Comparison of ENCODE assay signal across 12 mouse cellular contexts in genomic region chr3:21991681-21992152, GRCm38 (mm10).
DNase-seq lines count a peak whose midpoint lies in the region; ATAC-seq and TF ChIP-seq lines count a peak whose summit lies in the region.
"Had no signal": no experiment of that assay in that cellular context is flagged by ENCODE, and none has a peak within 500 bp of the region (broad histone marks: within the 10 kb centered on the region; RNA-seq: fewer than 3 reads in every experiment).

No protein-coding gene starts in this region.

- H3K27ac ChIP-seq in bone marrow, adult 2 months (ENCODE audit: control insufficient read depth, insufficient read depth, low read depth, low read length, poor library complexity) = peak overlapping the region; percentile 87
- no peak overlapping the region for H3K27ac ChIP-seq in kidney, embryonic 15.5 days
- H3K27ac ChIP-seq: neural tube, embryonic 15.5 days had no signal

- TF ChIP-seq CTCF in bone marrow, adult 2 months (IDR thresholded peaks at IDR 0.05; ENCODE audit: control insufficient read depth, insufficient read depth, low read length) = no peak

- no peak for ATAC-seq in kidney, embryonic 15.5 days (replicated peaks; ENCODE audit: low FRiP score)

- H3K4me2 ChIP-seq in kidney, embryonic 15.5 days = no peak overlapping the region
- H3K4me2 ChIP-seq: lung, embryonic 14.5 days; neural tube, embryonic 15.5 days had no signal

- no peaks in the 10 kb centered on the region for H3K36me3 ChIP-seq in kidney, embryonic 15.5 days
- H3K36me3 ChIP-seq: neural tube, embryonic 15.5 days had no signal

- no peak overlapping the region for H3K9ac ChIP-seq in kidney, embryonic 15.5 days
- H3K9ac ChIP-seq: lung, embryonic 14.5 days; neural tube, embryonic 15.5 days had no signal

- no peaks in the 10 kb centered on the region for H3K27me3 ChIP-seq in kidney, embryonic 15.5 days
- H3K27me3 ChIP-seq: neural tube, embryonic 15.5 days had no signal

- peak overlapping the region; percentile 26 for H3K4me3 ChIP-seq in bone marrow, adult 2 months (replicated peaks; ENCODE audit: control insufficient read depth, low read depth, low read length)
- no peak overlapping the region for H3K4me3 ChIP-seq in kidney, embryonic 15.5 days (replicated peaks)
- H3K4me3 ChIP-seq: neural tube, embryonic 15.5 days had no signal

- no peaks in the 10 kb centered on the region for H3K9me3 ChIP-seq in kidney, embryonic 15.5 days (replicated peaks)
- H3K9me3 ChIP-seq: neural tube, embryonic 15.5 days had no signal

- TF ChIP-seq POLR2A in bone marrow, adult 2 months (IDR thresholded peaks at IDR 0.05; ENCODE audit: borderline replicate concordance, control insufficient read depth, low read depth, low read length) = no peak

- peak; percentile 69 for DNase-seq in layer of hippocampus, adult 9-11 months
- no peak for DNase-seq in layer of hippocampus, postnatal 10 days (ENCODE audit: low spot score in 2 of 2)
- peak; percentile 16 for DNase-seq in lung, postnatal 10 days
- peak; percentile 17 for DNase-seq in telencephalon, adult 2 months (ENCODE audit: low read depth, low spot score)
- no peak for DNase-seq in urinary bladder, postnatal 4 days (ENCODE audit: low spot score in 2 of 2)
- DNase-seq in frontal cortex, postnatal 36 days (ENCODE audit: low spot score in 2 of 2) = no peak
- DNase-seq: gastrocnemius, postnatal 25 days; kidney, adult 9 months; lung, embryonic 14.5 days had no signal

- peaks cover 15% of the 10 kb centered on the region for H3K4me1 ChIP-seq in bone marrow, adult 2 months (ENCODE audit: control insufficient read depth, insufficient read depth, low read length)
- 0 out of 2 replicates have a peak, but pooled peaks cover 14% of the 10 kb centered on the region for H3K4me1 ChIP-seq in kidney, embryonic 15.5 days
- H3K4me1 ChIP-seq: neural tube, embryonic 15.5 days had no signal

- 4% methylated on average over 9 of the region's 9 CpGs for WGBS in bone marrow, adult 2 months
- WGBS in kidney, embryonic 15.5 days = 65% methylated on average over 9 of the region's 9 CpGs

Comparison
In these comparisons a context has a peak if more than half of its experiments do, and no peak if none do; other contexts are left out.
1. DNase-seq: peak in layer of hippocampus, adult 9-11 months (single experiment), lung, postnatal 10 days (single experiment) and telencephalon, adult 2 months (single experiment); none in layer of hippocampus, postnatal 10 days (0 of 2), urinary bladder, postnatal 4 days (0 of 2) and frontal cortex, postnatal 36 days (0 of 2).